Mouse (Mus musculus): ENCODE data around the gene Onecut3.

GRCm38 (mm10) chr10:80478531-80478930 lies 16.1 kb upstream of the Onecut3 start:
- TF ChIP-seq POLR2A (IDR thresholded peaks at IDR 0.05; ENCODE audit: insufficient read depth, low read depth, low read length) (no peak), CTCF (IDR thresholded peaks at IDR 0.05; ENCODE audit: insufficient read depth, low read depth, low read length) (no peak)

Data from olfactory bulb, adult 2 months (tissue).